Mouse (Mus musculus) neural tube, embryonic 10.5 days (tissue): Measurements from ENCODE around the gene Upk3b.

ENCODE experiments used
- DNase-seq: peaks from one replicate; pipeline ENCODE4 v3.0.0-alpha.2; 2017; ENCODE audit warnings: low spot score; ENCODE audit errors: extremely low spot score

Upk3b gene

DNA sequence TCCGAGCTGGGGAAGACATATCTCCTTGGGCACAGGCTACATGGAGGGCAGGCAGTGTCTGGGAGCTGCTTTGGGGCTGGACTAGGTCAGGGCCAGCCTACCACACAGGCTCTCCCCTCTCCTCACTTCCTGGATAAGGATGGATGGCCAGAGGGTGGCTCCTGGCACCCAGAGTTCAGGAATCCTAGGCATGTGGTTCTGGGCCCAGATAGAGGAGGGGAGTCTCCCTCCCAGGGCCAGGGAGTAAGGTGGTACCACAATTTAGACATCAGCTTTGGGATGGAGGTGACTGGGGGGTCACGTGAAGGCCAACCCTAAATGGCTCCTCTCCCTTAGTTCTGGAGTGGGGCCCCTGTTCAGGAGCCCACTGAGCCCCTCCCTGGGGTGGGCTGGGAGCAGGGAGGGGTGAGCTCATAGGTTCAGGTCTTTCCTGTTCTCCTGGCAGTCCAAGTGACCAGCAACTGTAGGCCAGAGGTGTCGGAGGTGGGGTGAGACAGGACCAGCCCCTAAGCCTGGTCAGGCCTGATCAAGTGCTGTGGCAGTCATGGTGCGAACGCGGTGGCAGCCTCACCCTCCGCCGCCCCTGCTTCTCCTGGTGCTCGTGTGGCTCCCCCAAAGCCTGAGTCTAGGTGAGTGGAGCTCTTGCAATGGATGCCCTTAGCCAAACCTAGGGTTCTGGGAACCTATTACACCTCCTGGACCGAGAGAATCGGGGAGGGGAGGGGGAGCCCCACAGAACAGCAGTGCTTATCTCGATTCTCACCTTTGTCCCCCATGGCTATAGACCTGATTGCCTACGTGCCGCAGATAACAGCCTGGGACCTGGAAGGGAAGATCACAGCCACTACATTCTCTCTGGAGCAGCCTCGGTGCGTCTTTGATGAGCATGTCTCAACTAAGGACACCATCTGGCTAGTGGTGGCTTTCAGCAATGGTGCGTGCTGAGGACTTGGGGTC is at the start of gene Upk3b:
Gene Upk3b, plus strand, starts transcription at position 239 of the 957 bp plus-strand sequence.
- DNase-seq = no peak

DNA sequence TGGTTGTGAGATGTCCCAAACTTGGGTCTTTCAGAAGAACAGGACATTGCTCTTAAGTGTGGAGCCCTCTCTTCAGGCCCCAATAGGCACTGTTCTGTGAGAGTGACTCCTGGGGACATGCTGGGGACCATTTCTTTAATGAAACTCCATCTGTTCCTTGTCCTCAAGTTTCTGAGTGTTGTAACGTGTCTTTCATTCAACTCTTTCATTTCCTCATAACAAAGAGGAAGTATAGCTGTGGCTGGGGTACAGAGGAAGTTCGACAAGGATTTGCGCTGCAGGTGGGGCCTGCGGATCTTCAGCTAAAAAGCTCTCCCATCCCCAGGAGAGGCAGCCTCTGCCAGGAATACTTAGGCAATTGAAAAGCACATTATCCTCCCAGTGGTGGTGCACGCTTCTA is 47.7 kb upstream of the Upk3b start:
- DNase-seq = no peak

DNA sequence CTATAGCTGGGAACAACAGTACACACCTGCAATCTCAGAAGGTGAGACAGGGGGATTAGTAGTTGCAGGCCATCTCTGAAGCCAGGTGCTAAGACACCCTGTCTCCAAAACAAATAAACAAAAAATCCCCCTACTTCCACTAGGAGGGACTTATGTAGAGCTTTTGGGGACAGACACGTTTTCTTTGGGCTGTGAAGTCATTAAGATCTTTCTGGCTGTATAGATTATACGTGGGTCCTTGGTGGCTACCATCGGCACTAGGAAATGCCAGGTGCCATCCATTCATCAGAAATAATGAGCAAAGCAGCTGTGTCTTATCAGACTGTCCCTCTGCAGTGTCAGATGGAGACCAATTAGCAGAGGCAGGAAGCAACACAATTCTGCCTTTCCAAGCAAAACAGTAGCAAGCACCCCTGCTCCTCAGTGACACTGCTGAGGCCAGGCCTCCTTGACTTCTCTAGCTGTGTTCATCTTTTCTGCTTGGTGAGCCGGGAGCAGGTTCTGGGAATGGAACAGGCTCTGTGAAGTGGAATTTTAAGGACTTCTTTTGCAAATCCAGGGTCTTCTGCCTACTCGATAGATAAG is 44.8 kb upstream of the Upk3b start:
- no peak for DNase-seq

DNA sequence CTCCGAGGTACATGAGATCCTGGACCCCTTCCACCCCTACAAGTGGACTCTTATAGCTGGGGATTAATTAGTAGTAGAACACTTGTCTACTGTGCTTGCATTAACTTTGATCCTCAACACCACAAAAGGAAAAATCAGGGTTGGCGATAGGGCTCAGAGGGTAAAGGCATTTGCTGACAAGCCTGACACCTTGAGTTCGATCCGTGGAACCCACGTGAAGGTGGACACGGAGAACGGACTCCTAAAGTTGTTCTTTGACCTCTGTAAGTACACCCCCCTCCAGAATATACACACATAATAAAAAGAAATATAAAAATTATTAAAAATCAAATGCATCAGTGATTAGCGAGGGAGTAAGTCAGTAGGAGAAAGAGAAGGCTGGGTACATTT is 44.0 kb upstream of the Upk3b start:
- DNase-seq = no peak

DNA sequence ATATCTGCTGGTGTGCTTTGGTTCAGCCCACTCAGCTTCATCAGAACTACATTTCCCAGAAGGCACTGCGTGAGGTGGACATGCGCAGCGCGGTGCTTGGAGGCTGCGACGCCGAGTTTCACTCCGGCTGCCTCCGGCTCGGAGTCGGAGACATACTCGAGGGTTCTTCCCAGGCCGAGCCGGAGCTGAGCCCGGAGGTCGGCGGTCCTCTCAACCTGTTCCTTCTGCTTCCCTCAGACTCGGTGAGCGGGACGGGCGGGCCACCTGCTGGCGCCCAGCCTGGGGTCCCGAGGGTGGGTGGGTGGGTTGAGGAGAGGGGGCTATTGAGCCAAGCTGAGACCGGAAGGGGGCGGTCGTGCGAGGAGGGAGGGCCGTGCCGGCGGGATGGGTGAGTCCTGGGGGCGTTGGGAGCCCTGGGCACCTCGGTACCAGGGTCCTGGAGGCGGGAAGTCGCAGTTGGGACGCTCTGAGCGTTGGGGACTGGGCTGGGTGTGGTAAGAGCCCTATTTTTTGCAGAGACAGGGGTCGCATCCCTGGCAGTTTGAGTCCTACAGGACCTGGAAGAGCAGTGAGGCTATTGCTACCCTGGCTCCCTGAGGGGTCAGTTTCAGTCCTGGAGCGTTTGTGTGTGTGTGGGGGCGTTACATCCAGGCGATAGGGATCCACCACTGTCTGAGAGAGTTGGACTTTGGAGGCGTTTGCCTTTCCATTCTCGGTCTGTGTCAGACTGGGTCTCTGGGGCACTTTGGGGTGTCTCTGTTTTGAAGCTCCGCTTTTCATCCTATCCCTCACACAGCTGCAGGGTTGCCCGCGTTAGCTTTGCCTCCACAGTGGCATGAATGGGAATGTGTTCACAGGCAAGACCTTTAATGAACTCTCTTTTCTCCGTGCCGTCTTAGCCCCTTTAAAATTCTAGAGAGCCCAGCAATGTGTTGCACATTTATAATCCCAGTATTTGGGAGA is 43.3 kb upstream of the Upk3b start, which contains the start of gene Dtx2:
Gene Dtx2, plus strand, starts transcription at position 76 of the 963 bp plus-strand sequence.
- peak; percentile 87 for DNase-seq

DNA sequence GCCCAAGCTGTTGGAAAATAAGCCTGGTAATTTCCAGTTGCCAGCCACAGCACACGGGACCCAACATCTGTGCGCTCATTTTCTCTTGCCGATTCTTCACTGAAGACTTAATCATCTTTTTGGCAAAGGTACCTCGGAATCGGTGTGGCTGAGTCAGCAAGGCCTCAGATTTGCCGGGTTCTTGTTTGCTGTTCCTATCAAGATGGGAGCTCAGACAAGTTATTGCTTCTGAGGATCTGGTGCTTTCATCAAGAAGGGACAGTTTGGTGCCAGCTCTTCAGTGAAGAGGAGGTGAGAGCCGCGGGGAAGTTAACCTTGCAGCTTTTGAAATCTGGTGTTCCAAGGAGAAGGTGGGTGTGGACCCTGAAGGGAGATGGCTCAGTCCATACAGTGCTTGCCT is 42.1 kb upstream of the Upk3b start:
- DNase-seq = no peak

DNA sequence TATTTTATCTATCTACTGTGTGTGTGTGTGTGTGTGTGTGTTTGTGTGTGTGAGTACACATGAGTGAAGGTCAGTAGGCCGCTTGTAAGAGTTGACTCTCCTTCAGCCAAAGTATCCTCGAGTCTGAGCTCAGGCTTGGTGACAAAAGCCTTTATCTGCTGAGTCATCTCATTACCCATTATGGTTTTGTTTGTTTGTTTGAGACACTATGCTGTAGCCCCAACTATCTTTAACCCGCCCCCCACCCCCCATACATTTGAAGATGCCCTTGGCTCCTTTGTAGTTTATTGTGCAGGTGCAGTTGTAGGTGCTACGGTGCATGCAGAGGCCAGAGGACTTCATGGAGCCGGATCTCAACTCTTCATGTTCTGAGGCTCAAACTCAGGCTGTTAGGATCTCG is 37.1 kb upstream of the Upk3b start:
- no peak for DNase-seq

DNA sequence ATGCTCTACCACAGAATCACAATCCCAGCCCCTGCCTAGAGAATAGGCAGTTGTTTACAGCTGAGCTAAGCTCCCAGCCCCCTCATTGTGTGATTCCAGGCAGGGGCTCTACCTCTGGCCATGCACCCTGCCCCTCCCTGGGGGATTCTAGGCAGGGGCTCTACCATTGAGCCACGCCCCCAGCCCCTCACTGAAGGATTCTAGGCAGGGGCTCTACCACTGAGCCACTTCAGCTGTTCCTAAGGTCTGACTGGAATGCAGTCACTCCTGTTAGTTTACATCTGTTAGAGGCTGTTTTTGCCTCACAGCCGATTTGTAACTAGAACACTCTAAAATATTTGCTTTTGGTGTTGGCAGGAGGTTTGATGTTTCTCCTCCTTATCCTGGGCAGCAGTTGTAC is 36.0 kb upstream of the Upk3b start:
- no peak for DNase-seq

DNA sequence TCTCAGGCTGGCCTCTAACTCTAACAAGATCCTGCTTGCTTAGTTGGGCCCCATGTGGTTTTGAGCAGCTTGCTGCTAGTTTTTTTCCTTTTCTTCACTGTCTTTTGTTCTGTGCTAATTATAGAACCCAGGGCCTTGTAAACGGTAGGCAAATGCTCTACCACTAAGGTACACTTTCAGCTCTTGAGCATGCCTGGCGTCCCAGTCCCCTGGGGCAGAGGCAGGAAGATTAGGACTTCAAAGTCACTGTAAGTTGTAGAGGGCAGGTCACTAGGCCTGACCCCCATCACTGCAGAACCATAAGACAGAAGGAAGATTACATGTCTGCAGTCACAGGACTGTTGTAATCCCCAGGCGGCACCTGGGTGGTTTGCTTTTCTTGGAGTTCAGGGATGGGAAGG is 35.5 kb upstream of the Upk3b start:
- DNase-seq = no peak

DNA sequence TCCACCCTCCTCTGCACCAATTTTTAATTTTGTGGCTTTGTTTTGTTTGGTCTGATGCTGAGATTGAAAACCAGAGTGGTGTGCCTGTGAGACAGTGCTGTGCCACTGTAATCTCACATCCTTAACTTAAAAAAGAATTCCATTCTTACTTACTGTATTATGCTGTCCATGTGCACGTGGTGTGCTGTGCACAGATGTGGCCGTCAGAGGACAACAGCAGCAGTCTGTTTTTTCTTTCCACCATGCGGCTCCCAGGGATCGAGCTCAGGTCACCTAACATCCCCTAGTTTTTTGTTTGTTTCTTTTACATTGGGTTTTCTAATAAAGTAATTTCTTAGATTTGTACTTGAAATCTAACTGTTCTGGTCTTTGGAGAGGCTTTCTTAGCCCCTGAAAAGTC is 33.8 kb upstream of the Upk3b start:
- no peak for DNase-seq

DNA sequence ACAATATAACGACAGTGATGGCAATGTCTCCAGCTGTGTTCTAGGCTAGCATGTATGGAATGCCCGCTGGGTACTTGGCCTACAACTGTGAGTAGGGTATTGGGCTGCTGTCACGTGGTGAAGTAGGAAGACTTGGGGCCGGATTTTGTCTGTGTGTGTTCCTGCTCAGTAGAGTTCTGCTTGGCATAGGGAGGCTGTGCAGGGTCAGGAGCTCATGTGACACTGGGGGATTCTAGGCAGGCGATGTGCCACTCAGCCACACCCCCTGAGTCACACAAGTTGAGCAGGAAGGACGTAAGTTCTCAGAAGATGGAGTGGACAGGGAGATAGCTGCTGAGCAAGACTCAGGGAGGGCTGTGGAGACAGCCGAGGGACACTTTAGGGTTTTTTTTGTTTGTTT is 30.6 kb upstream of the Upk3b start:
- DNase-seq = no peak

DNA sequence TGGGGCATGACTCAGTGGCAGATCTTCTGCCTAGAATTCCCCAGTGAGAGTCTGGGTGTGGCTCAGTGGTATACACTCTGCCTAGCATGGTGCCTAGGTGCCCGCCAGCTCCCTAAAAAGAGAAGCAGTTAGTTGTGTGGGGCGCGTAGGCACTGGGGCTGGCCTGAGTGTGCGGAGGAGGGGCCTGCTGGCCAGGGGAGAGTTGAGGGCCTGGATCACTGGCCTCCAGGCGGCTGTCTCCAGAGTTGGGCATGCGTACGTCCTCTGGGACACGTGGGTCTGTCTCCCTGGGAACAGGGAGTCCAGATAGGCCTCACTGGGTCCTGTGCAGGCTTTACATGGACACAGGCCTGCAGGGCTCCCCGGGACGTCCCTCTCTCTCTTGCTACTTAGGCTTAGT is 23.4 kb upstream of the Upk3b start:
- DNase-seq = no peak

DNA sequence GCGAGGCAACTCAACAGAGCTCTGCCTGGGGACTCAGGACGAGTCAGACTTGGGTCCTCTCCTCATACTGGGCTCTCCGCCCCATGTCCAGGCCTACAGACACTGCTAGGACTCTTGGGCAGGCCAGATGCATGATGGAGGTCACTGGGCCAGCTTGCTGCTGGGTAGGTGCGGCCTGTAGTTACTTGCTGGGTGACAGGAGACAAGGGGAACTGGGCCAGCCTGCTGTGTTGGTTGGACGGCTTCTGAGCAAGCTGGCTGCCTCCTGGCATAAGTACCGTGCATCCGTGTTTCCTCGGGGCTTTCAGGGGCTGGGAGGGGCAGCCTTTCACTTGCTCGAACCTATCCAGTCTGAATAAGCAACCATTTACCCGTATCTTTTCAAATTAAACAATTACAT is 22.7 kb upstream of the Upk3b start:
- DNase-seq = no peak

DNA sequence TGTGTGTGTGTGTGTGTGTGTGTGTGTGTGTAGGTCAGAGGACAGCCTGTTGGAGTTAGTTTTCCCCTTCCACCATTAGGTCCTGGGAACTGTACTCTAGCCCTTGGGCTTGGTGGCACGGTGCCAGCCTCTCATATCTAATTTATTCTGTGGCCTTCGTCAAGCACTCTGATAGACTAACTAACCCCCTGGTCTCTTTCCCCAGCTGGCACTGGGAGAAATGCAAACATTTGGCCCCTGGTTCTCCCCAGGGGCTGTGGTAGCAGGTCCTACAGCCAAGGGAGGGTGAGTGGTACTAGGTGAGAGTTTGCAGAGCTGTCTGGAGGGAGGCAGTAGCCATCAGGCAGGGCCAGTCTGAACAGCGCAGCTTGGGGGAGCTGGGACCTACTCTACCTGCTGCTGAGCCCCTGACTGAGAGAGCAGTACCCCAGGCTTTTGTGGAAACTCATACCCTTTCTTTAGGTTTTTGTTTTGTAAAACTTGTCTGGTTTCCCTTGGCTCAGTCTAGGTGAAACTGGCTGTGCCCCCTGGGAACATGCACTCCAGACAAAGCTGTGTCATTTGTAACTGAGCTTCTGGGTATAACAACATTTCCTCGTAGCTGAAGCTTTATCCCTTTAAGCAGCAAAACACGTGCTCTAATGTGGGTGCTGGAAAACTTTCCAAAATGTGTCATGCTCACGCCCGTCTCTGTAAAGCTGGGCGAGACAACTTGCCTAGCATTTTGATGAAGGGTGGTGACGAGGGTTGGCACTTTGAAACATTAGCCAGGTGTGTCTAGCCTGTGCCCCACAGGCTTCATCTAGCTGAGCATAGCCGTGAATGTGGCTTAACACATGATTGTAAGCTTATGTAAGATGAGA is 22.1 kb upstream of the Upk3b start:
- no peak for DNase-seq

DNA sequence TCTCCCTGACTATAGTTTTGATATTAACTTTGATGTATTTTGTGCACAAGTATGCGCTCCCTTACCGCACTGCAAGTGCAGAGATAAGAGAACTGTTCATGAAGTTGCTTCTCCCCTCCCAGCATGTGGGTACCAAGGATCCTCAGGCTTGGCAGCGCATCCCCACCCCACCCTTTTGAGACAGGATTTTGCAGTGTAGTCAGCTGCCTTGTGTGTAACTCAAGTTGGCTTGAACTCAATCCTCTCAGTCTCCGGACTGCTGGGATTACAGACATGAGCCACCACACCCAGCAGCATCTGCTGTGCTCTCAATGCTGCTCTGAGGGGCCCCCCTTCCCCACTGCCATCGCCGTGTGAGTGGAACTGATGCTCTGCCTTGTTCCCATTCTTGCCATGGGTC is 21.0 kb upstream of the Upk3b start:
- DNase-seq = no peak

DNA sequence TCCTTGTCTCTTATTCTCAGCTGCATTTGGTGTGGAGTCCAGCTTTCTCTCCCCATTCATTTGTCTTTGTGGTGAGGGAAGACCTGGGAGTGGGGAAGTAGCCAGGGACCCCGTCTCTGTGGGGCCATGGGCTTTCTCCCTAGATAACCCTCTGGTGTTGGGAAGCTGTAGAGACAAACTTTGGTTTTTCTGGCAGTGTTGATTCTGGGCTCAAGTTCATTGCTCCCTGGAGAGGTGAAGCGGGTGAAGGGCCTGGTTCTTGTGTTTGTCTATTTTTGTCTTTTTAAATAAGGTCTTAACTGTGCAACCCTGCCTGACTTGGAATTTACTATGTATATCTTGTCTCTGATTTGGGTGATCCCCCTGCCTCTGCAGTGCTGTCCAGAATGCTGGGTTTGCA is 19.6 kb upstream of the Upk3b start:
- DNase-seq = no peak

DNA sequence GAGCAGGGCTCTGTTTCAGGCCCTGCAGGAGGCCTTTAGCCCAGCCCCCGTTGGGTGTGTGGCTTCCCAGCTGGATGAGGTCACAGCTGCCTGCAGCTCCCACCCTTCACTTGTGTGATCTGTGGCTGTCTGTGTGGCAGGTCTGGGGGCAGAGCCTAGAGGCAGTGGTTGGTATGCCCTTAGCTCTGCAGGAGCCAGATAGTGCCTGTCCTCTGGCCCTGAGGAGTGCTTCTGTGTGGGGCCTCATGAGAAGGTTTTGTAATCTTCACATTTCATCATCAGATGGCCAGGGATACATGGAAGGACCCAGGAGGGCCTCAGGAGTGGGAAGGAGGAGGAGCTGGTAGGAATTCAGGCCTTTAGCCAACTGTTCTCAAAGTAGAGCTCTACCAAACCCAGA is 18.4 kb upstream of the Upk3b start:
- DNase-seq = no peak

DNA sequence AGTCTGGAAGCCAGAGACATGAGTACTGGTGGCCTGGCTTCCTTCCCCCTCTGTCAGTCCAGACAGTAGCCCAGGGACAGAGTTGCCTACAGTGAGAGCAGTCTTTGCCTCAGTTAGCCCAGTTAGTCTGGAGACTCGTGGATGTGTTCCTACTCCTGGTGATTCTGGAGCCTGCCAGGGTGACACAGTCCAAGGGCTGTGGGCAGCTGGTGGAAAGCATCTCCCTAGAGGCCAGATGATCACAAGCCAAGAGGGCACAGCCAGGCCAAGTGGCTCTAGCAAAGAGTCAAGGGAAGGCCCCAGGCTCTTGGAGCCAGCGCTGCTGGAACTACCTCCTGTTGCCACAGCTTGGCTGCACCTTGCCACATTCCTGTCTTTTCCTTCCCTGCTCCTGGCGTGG is 12.6 kb upstream of the Upk3b start:
- DNase-seq = no peak

DNA sequence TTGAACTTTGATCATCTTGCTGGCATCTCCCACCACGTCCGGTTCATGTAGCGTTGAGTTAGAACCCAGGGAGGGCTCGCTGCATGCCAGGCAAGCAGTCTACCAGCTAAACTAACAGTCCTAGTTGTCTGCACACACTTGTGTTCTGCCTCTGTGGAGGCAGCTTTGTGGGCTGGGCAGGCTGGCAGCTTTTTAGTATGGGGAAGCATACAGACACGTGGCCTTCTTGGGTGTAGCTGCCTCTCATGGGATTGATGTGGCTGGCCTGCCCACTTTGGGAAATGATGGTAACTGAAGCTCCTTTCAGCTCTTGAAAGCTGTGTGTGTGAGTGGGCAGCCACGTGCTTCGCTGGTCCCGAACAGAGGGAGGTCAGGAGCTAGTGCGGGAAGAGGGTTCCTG is 11.4 kb upstream of the Upk3b start:
- DNase-seq = no peak

DNA sequence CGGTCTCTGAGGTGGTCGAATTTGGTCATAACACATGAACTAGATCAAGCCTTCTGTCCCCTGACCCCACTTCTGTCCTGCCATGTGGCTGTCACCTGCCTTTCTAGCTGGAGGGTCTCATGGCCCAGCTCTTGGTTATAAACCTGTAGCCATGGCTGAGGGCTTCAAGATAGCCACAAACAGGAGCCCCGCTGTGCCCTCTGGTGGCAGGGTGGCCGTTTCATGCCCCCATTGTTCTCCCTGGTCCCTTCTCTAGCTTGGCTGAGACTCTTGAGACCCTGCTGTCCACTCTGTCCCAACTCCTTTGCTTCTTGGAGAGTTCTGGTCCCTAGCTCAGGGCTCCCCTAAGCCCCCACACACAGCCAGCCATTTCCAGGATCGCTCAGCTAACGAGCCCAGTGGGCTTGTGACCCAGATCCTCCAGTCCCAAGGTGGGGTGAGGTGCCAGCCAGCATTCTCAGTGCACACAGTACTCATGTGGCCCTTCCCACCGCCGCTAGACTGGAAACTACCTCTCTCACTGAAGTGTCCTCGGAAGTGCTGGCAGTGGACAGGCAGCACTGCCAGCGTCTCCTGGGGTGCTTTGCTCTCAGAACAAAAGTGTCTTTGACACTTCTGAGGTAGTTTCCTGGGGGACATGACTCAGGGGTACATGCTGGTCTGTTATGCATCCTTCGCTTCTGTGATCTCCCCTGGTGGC is 10.5 kb upstream of the Upk3b start:
- DNase-seq = no peak
